Mouse (Mus musculus) right cerebral cortex, postnatal 10 days (tissue): ENCODE results near the gene Fam149a.
"Not testable (repeated sequence)": the region's sequence is repeated elsewhere in the genome, so short reads cannot be mapped to it uniquely, and the experiment has no call there.

Experiments used
- DNase-seq, 2 experiments: peaks; one replicate each; pipeline ENCODE4 v3.0.0; 2021; ENCODE audit warnings: low spot score in 2 of 2

Fam149a gene

DNA sequence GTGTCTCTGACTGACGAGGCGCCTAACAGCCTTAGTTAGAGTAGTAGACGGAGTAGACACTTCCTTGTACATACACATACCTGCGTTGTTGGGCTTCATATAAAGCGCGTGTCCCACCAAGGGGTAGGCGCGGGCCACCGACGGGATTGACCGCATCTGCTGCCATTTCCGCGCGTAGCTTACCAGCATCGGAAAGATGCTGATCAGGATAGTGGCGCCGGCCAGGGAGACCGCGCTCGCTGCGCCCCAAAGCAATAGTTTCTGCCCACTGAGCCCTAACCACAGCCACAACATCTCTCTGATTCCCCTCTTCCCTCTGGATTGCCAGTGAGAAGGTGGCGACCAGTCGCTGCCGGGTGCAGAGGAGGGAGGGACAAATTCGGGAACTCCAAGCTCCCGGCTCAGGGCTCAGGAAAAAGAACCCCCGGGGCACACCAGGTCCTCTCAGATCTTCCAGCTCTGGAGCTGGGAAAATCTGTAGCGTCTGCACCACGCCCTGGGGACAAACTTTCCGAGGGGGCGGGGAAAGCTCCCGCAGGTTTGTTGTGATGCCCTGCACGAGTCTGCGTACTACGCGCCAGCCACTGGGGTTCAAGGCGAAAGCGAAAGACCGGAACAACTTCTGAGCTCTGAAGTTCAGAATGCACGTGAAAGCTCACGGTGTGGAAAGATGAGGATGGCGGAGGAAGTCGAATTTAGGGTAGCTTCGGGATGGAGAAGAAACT, 49.2 kb downstream of the Fam149a start, which contains the start of gene Cyp4v3:
Gene Cyp4v3, minus strand, starts transcription at position 532 of the 725 bp plus-strand sequence.
- peak; percentile 64 to 70 for DNase-seq

DNA sequence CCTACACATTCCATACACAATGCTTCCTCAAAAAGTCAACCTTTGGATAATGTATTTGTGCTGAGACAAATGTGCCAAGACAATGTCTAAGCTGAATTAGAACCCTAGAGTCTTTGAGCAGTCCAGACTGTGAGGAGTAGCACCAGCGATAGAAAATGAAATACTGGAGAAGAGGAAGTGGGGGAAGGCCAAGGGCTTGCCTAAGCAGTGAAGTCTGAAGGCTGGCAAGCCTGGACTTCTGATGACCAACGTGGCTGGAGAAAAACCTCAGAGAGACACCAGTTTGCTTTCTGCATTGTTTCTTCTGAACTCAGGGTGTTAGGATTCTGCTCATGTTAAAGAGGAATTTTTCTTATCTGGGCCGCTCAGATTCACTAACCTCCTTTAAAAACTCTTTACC, 51.2 kb downstream of the Fam149a start:
- DNase-seq = no peak

DNA sequence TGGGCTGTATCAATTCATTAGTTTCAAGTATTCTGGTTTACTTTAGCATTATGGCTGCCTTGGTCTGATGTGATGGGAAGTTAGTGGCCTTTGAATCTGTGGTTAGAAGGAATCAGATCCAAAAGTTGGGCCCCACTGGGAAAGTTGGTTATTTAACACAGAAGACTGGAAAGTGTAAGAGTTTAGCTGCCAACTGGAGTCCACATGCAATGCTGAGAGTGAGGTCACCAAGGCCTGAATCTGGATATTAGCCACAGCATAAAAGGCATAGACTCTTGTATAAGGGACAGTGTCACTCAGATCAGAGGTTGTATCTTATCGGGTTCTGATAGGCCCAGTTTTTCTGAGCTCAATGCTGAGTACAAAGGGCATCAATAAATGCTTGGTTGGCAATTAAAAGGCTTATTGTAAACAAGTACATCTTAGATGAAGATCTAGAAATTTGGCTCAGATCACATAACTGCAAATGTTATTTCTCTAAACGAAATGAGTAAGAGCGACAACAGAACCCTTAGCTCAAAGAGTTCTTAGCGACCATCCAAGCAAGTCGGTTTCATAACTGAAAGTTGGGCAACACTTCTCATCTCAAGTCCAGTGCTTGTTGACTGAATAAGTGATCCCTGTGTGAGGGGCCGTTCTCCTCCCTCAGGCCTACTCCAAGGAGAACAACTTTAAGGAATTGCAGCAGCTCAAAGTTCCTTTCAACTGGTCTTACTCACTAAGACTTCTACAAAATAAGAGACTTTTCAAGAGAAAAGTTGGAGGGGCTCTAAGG, 52.7 kb downstream of the Fam149a start:
- DNase-seq = no peak

DNA sequence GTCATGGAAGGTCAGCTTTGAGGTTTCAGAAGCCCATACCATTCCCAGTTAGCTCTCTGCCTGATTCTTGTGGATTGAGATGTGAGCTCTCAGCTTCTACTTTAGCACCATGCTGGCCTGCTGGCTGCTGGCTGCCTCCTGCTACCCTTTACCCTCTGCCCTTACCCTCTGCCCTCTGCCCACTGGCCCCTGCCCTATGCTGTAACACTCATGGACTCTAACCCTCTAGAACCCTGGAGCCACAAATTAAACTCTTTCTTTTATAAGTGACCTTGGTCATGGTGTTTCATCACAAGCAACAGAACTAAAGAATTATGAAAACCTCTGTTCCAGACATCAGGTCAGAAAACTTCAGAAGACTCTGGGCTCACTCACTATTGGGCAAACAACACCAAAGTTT, 55.0 kb downstream of the Fam149a start:
- DNase-seq = not testable (repeated sequence)

DNA sequence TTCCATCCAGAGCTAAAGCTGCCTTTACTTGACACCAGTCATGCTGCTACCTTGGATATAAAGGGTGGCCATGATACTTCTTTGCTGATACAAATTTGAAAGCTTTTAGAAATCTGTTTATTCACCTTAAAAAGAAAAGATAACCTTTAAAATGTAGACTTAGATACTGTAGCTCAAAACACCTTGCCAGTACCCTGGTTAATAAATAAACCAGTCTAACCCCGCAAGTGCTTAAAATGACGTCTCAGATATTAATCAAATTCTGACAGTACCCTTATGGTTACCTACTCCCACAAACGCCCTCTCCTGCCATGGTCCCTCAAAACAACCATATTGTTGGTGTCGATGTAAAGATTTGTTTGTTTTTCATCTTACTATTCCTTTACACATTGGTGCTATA, 57.9 kb downstream of the Fam149a start:
- DNase-seq = no peak

DNA sequence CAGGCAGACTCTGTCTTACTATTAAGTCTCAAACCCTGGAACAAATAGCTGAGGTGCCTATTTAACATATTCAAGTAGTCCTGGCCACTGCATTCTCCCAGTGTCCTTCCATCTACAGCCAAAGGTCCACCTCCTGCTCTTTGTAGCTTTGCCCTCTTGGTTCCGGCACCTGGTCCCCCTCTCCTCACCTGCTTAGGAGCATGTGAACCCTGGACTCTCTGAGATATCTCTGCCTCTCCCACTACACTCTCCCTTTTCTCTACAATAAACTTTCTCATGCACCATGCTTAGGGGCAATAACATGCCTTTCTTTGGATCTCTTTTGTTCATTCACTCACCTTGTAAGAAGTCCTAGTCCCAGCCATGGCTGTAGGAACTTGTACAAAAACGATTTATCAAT, 60.7 kb downstream of the Fam149a start:
- no peak for DNase-seq

DNA sequence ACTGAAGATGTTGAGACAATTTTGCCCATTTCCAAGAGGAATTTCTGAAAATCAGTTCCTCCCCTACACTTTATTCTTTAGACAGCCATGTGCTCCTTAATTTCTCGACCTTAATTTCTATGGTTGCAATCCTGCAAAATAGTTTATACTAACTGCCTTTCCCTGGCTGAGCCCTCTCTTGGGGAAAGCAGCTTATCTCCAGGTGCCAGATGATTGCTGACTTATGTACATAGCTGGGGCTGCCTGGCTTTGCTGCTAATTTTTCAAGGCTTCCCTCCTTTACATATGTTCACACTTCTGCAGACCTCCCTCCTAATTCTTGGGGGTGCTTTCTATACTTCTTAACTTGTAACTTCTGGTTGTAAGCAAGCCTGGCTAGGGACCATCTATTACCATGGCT, 61.2 kb downstream of the Fam149a start:
- DNase-seq = no peak

DNA sequence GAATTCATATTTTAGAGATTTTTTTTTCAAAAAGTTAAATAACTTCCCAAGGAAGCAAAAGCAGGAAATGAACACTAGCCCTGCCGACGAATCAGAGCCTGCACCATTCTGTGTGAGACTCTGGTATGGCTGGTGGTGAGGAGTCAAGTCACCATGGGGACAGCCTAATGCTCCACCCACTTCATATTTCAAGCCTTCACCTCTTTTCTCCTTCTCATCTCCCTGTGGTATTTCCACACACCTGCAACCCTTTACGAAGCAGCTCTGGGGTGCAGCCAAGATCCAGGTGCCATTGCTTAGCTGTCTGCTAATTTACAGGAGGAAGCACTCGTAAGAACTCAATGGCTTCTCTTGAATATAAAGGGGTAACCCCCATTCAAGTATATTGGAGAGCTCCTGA, 71.1 kb downstream of the Fam149a start:
- no peak for DNase-seq

DNA sequence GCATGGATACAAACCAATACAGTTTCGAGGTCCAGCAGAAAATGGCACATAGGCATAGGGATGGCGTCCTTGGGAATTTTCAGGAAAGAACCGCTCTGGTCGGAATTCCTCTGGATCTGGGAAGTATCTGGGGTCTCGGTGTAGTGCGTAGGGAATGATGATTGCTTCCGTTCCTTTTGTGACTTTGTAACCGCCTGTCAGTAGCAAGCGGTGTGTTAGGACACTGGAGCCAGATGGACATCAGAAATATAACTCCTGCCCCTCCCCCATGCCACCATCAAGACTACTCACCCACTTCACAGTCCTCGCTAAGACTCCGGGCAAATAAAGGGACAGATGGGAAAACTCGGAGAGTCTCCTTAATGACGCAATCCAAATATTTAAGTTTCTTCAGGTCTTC, 73.7 kb downstream of the Fam149a start, which contains the start of gene Gm45753:
Gene Gm45753, minus strand, starts transcription at position 101 of the 400 bp plus-strand sequence.
- no peak for DNase-seq

DNA sequence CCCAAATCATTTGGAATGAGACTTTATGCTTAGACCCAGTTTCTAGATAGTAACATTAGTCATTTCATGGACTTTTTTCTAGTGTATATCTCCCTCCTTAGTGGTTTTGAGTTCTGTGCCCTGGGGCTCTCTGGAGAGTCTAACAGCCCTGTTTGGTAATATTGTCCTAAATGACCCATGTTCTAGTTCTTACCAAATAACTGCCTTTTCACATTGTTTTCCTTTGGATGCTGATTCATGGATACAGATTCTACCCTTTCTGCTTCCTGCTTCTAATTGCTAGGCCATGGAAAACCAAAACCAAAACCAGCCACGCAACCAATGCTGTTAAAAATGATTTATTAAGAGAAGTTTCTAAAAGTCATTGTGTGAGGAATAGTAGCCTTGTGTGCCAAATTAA, 76.6 kb downstream of the Fam149a start:
- DNase-seq = no peak

DNA sequence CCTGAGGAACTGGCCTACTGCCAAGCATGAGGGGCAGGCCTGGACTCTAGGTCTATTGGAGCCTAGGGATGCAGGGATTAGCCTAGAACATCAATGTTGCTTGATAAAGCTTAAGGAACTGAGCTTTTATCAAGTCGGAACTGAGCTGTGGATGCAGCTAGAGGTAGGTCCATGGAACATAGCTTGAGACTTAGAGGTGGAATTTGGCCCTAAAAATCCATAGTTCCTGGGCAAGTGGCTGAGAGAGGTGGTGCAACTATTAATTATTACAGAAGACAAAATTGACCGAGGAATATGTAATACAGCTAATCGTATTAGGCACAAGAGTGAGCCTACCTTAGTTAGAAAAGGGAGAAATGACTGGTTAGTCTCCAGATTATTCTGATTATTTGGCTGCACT, 77.7 kb downstream of the Fam149a start:
- no peak for DNase-seq

DNA sequence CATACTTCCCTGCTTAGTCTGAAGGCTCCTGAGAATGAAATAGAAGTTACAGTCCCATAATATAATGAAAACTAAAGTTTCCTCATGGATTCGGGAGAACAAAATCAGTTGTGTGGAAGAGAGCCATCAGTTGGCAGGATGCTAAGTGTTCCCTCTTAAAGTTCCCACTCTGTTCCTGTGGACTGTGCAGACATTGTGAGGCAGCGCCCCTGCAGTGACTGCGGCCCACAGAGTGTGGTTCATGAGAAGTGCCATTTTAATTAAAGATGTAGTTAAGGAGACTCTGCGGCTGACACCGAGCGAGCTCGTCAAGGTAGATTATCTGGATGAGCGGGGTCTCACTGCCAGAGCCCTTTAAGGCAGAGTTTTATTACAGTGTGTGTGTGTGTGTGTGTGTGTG, 79.7 kb downstream of the Fam149a start:
- no peak for DNase-seq

DNA sequence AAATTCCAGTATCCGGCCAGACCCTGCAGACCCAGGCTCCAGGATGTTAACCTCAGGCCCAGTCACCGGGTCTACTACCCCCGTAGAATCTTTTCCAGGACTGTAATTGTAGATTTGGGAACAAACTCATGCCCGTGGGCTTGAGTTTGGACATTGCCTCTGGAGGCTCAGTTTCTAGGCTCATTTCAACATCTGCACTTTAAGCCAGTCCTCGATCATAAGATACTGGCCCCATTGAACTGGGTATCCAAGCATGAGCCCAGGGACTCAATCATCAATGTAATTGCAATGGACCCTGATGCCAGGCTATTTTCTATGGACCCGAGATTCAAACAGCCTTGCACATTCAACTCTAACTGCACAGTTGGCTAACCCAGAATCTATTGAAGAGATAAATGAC, 86.8 kb downstream of the Fam149a start:
- DNase-seq = no peak

DNA sequence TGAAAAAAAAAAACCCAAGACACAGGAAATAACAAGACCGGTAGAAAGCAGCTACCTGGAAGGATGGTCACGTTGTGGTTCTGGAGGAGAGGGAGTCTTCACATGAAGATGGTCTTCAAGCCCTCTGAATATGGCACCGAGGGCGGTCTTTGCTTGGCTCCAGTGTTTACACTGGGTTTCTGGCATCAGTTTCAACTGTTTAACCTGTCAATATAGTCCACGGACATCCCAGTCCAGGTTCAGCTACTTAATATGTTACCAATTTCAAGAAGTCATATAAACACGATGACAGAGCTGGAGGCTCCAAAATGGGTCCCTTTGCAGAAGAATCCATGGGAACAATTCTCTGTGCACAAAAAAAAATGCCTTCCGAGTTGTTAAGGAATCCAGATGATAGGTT, 87.4 kb downstream of the Fam149a start, which contains the start of gene Klkb1:
Gene Klkb1, minus strand, starts transcription at position 173 of the 400 bp plus-strand sequence.
- no peak for DNase-seq

DNA sequence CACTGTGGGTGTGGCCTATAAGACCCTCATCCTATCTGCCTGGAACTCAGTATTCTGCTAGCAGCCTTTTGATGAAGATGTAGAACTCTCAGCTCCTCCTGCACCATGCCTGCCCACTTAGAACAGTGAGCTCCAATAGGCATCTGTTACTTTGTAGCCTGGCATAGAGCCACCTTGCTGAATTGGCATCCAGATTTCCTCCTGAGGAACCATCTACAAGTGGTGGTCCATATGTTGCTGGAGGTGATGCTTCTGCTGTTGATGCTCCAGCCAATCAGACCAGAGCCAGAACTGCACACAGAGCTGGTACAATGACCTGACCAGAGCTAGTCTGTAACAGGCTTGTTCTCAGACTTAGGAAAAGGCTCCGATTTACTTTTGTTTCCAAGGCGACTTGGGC, 90.3 kb downstream of the Fam149a start:
- DNase-seq = peak; percentile 53 to 70
